Mouse (Mus musculus) forebrain, embryonic 13.5 days (tissue): ENCODE measurements around the gene Il6st. TPM values are rescaled to one million over a fixed set of nuclear protein-coding genes. Genes with fewer than 3 reads are reported as not detected.
"Not testable (repeated sequence)": the region's sequence is repeated elsewhere in the genome, so short reads cannot be mapped to it uniquely, and the experiment has no call there.

Experiments used
- ATAC-seq: fragments of 200-750 bp; cut with Nextera tagmentation; 2 replicates; pipeline ENCODE4 v1.8.0; 2017
- H3K27ac ChIP-seq: fragments of 300-500 bp; sonication (generic); 2 replicates; pipeline ENCODE4 v1.5.1; 2015; ENCODE audit warnings: inconsistent platforms, mild to moderate bottlenecking, moderate library complexity
- H3K27me3 ChIP-seq: fragments of 300-500 bp; sonication (generic); 2 replicates; pipeline ENCODE4 v1.6.1; 2015; ENCODE audit warnings: mild to moderate bottlenecking, inconsistent platforms
- H3K36me3 ChIP-seq: fragments of 300-500 bp; sonication (generic); 2 replicates; pipeline ENCODE4 v1.6.1; 2015; ENCODE audit warnings: mild to moderate bottlenecking, inconsistent platforms; ENCODE audit not compliant: poor library complexity, severe bottlenecking
- H3K4me1 ChIP-seq: fragments of 300-500 bp; sonication (generic); 2 replicates; pipeline ENCODE4 v1.6.1; 2015; ENCODE audit warnings: inconsistent platforms
- H3K4me2 ChIP-seq: fragments of 300-500 bp; sonication (generic); 2 replicates; pipeline ENCODE4 v1.6.1; 2015; ENCODE audit warnings: inconsistent platforms, mild to moderate bottlenecking, moderate library complexity
- H3K4me3 ChIP-seq: fragments of 300-500 bp; sonication (generic); 2 replicates; pipeline ENCODE4 v1.5.1; 2015; ENCODE audit warnings: mild to moderate bottlenecking, inconsistent platforms
- H3K9ac ChIP-seq: fragments of 300-500 bp; sonication (generic); 2 replicates; pipeline ENCODE4 v1.6.1; 2015; ENCODE audit warnings: mild to moderate bottlenecking, inconsistent platforms
- H3K9me3 ChIP-seq: fragments of 300-500 bp; sonication (generic); replicated peaks from 2 replicates; pipeline ENCODE4 v1.6.1; 2016; ENCODE audit warnings: inconsistent platforms
- WGBS: fragments of 180-500 bp; shearing (Covaris S2); methylation state at CpG from one replicate; pipeline ENCODE4 v1.1.7; 2015; 5-methylcytosine and 5-hydroxymethylcytosine counted together
- polyA plus RNA-seq: library from polyadenylated mRNA; unstranded; fragments of >200 nt; fragmentation: Nextera tagmentation; extraction: Ambion mirVana; gene quantifications from 2 replicates; pipeline ENCODE4 v1.2.1, GENCODE M21; 2015

The Il6st gene
- 9.5 and 11.0 TPM in 2 replicates for polyA plus RNA-seq

DNA sequence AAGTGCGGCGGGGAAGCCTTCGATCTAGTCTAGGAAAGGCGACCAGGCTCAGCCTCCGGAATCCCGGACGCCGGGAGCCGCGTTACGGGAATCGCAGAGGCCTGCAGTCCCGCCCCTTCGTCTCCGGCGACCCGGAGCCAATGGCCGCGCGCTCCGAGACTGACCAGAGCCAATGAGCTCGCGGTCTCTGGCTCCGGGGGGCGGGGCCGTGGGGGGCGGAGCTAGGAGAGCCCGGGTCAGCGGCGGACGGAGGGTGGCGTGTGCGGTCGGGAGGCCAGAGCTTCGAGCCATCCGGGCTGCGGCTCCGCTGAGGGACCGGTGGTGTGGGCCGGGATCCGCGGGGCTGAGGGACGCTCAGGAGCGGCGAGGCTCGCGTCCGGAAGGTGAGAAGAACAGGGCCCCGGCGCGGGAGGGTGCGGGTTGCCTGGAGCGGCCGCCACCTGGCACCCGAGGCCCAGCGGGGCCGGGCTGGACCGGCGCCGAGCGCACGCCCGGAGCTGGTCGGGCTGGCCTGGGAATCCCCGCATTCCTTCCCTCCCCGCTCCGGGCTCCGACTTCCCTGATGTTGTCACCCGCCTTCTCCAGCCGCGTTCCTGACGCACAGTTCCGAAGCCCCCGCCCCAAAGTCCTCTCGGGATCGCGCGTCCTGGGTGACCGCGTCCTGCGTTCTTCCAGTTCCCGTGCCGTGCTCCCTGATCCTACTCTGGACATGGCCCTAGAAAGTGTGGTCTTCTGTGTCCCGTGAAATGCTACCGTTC is at the start of gene Il6st:
TSS of gene Il6st (plus strand) at position 203 of the 758 bp plus-strand sequence.
- peak within 1 kb of the TSS; percentile 86 for H3K9ac ChIP-seq
- H3K9me3 ChIP-seq, result no peaks in the 10 kb centered on the region
- H3K27me3 ChIP-seq, result no peaks in the 10 kb centered on the region
- no peaks in the 10 kb centered on the region for H3K36me3 ChIP-seq
- H3K4me1 ChIP-seq, result peaks cover 12% of the 10 kb centered on the region; the same call in 1 of the 2 replicates
- WGBS, result under 1% methylated on average over 75 of the region's 85 CpGs
- peak within 1 kb of the TSS; percentile 89 for H3K4me3 ChIP-seq
- H3K4me2 ChIP-seq, result peak within 1 kb of the TSS; percentile 88
- H3K27ac ChIP-seq, result peak within 1 kb of the TSS; percentile 44
- ATAC-seq, result peak; percentile 100

- Histone ChIP-seq H3K4me1 (no peaks in the 10 kb centered on the region), H3K9me3 (no peaks in the 10 kb centered on the region), H3K27me3 (no peaks in the 10 kb centered on the region), H3K36me3 (no peaks in the 10 kb centered on the region), H3K4me3 (no peak overlapping the region), H3K27ac (no peak overlapping the region), H3K4me2 (no peak overlapping the region), H3K9ac (no peak overlapping the region)
- 81% methylated on average over 6 of the region's 6 CpGs for WGBS
- ATAC-seq, result no peak
These were observed 48.0 kb upstream of the Il6st start for GRCm38 (mm10) chr13:112415896-112416295.

- Histone ChIP-seq H3K27ac (no peak overlapping the region), H3K9me3 (no peaks in the 10 kb centered on the region), H3K36me3 (no peaks in the 10 kb centered on the region), H3K27me3 (no peaks in the 10 kb centered on the region), H3K9ac (no peak overlapping the region), H3K4me3 (no peak overlapping the region), H3K4me1 (no peaks in the 10 kb centered on the region), H3K4me2 (no peak overlapping the region)
- 19% methylated on average over 8 of the region's 8 CpGs for WGBS
- ATAC-seq, result no peak
These were observed 47.3 kb upstream of the Il6st start for GRCm38 (mm10) chr13:112416410-112417162.

DNA sequence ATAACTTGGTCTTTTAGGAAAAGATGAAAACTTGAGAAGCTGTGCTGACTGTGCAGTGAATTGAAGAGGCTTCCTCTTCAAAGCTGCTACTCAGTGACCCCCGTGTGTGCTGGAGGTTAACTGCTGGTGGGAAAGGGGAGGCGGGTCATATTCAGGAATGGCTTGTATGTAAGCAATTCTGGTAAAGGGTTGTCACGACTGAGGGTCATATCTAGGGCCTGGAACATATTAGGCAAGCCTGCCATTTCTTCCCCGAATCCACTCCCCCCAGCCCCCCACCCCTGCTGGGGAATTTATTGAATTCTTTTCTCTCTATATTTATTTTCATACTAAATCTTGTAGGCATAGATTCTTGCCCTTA is 46.7 kb upstream of the Il6st start:
- ATAC-seq, result no peak
- H3K4me3 ChIP-seq, result no peak overlapping the region
- H3K27ac ChIP-seq, result no peak overlapping the region
- no peak overlapping the region for H3K9ac ChIP-seq
- no peaks in the 10 kb centered on the region for H3K27me3 ChIP-seq
- 46% methylated on average over 4 of the region's 4 CpGs for WGBS
- no peaks in the 10 kb centered on the region for H3K4me1 ChIP-seq
- no peaks in the 10 kb centered on the region for H3K36me3 ChIP-seq
- H3K4me2 ChIP-seq, result no peak overlapping the region
- H3K9me3 ChIP-seq, result no peaks in the 10 kb centered on the region

GRCm38 (mm10) chr13:112417861-112418423 is 45.9 kb upstream of the Il6st start:
- Histone ChIP-seq H3K27ac (no peak overlapping the region), H3K36me3 (no peaks in the 10 kb centered on the region), H3K9me3 (no peaks in the 10 kb centered on the region), H3K9ac (no peak overlapping the region), H3K4me1 (no peaks in the 10 kb centered on the region), H3K27me3 (no peaks in the 10 kb centered on the region), H3K4me3 (no peak overlapping the region), H3K4me2 (no peak overlapping the region)
- no peak for ATAC-seq
- 74% methylated on average over 2 of the region's 2 CpGs for WGBS

DNA sequence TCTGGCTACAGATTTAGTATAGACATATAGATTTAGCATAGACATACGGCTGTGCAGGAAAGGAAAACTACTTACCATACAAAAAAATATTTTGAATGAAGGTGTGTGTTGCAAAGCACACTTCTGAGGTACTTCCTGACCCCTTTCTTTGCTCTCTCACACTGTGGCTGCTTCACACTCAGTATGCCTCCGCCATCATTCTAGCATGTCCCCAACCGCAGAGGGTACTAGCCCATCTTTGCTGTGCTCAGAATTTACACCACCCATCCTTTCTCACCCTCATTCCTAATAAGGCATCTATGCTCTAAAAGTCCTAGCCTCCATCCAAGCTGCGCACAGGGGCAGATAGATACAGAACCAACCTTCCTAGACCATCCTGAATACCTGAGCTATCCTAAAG is 45.3 kb upstream of the Il6st start:
- H3K4me2 ChIP-seq, result no peak overlapping the region
- no peaks in the 10 kb centered on the region for H3K36me3 ChIP-seq
- H3K4me1 ChIP-seq, result no peaks in the 10 kb centered on the region
- no peaks in the 10 kb centered on the region for H3K9me3 ChIP-seq
- no peak for ATAC-seq
- no peak overlapping the region for H3K9ac ChIP-seq
- H3K4me3 ChIP-seq, result no peak overlapping the region
- no peaks in the 10 kb centered on the region for H3K27me3 ChIP-seq
- WGBS, result 96% methylated on average over 4 of the region's 4 CpGs
- H3K27ac ChIP-seq, result no peak overlapping the region

DNA sequence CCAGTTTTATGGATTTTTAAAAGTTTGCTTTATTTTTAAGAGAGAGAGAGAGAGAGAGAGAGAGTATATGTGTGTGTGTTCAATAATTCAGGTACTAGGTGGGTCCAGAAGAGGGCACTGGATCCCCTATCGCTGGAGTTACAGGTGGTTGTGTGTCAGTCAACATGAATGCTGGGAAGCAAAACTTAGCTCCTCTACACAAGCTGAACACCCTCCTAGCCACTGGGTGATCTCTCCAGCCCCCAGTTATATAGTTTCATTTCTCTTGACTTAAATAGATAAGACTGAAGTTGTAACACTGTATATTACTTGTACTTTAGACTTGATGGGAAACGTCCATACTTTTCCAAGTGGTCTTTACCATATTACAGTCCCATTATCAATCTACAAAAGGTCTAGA is 39.7 kb upstream of the Il6st start:
- Histone ChIP-seq H3K36me3 (no peaks in the 10 kb centered on the region), H3K9me3 (no peaks in the 10 kb centered on the region), H3K4me3 (no peak overlapping the region), H3K27ac (no peak overlapping the region), H3K9ac (no peak overlapping the region), H3K4me2 (no peak overlapping the region), H3K4me1 (no peaks in the 10 kb centered on the region), H3K27me3 (no peaks in the 10 kb centered on the region)
- WGBS, result 82% methylated on average over 2 of the region's 2 CpGs
- no peak for ATAC-seq

- no peaks in the 10 kb centered on the region for H3K36me3 ChIP-seq
- H3K4me3 ChIP-seq, result no peak overlapping the region
- H3K4me2 ChIP-seq, result no peak overlapping the region
- no peak overlapping the region for H3K9ac ChIP-seq
- 94% methylated on average over 7 of the region's 7 CpGs for WGBS
- H3K9me3 ChIP-seq, result no peaks in the 10 kb centered on the region
- no peaks in the 10 kb centered on the region for H3K4me1 ChIP-seq
- H3K27me3 ChIP-seq, result no peaks in the 10 kb centered on the region
- no peak overlapping the region for H3K27ac ChIP-seq
- ATAC-seq, result no peak
These were observed 39.2 kb upstream of the Il6st start for GRCm38 (mm10) chr13:112424635-112425034.

- no peak overlapping the region for H3K9ac ChIP-seq
- H3K36me3 ChIP-seq, result no peaks in the 10 kb centered on the region
- no peaks in the 10 kb centered on the region for H3K4me1 ChIP-seq
- no peak overlapping the region for H3K27ac ChIP-seq
- WGBS, result 84% methylated on average over 8 of the region's 8 CpGs
- H3K4me2 ChIP-seq, result no peak overlapping the region
- ATAC-seq, result no peak
- H3K4me3 ChIP-seq, result no peak overlapping the region
- H3K9me3 ChIP-seq, result no peaks in the 10 kb centered on the region
- H3K27me3 ChIP-seq, result no peaks in the 10 kb centered on the region
These were observed 38.7 kb upstream of the Il6st start for GRCm38 (mm10) chr13:112425181-112425654.

- Histone ChIP-seq H3K27ac (no peak overlapping the region), H3K4me3 (no peak overlapping the region), H3K36me3 (no peaks in the 10 kb centered on the region), H3K9me3 (no peaks in the 10 kb centered on the region), H3K4me2 (no peak overlapping the region), H3K9ac (no peak overlapping the region), H3K4me1 (no peaks in the 10 kb centered on the region), H3K27me3 (no peaks in the 10 kb centered on the region)
- no peak for ATAC-seq
- WGBS, result 77% methylated on average over 13 of the region's 13 CpGs
These were observed 37.4 kb upstream of the Il6st start for GRCm38 (mm10) chr13:112426265-112427135.

GRCm38 (mm10) chr13:112427136-112427470 is 36.8 kb upstream of the Il6st start:
- ATAC-seq, H3K4me3 ChIP-seq: not testable (repeated sequence)

More at GRCm38 (mm10) chr13:112427136-112427470, 36.8 kb upstream of the Il6st start:
- 92% methylated on average over 4 of the region's 4 CpGs for WGBS
- not testable (repeated sequence) for H3K27me3 ChIP-seq, H3K27ac ChIP-seq, H3K9me3 ChIP-seq, H3K4me2 ChIP-seq, H3K4me1 ChIP-seq, H3K36me3 ChIP-seq, H3K9ac ChIP-seq
